Mouse (Mus musculus) lung, embryonic 15.5 days (tissue): Measurements from ENCODE around the gene H2-Ke6. TPM values are rescaled to one million over a fixed set of nuclear protein-coding genes. Genes with fewer than 3 reads are reported as not detected.
"Not testable (repeated sequence)": the region's sequence is repeated elsewhere in the genome, so short reads cannot be mapped to it uniquely, and the experiment has no call there.

ENCODE experiments used
- ATAC-seq: fragments of 200-750 bp; cut with Nextera tagmentation; 2 replicates; pipeline ENCODE4 v1.8.0; 2017; ENCODE audit warnings: moderate number of reproducible peaks, borderline replicate concordance; ENCODE audit not compliant: low FRiP score, low TSS enrichment; ENCODE audit errors: extremely low read depth
- H3K27ac ChIP-seq: fragments of 300-500 bp; sonication (generic); 2 replicates; pipeline ENCODE4 v1.5.1; 2015; ENCODE audit warnings: moderate library complexity, mild to moderate bottlenecking, inconsistent platforms
- H3K27me3 ChIP-seq: fragments of 300-500 bp; sonication (generic); 2 replicates; pipeline ENCODE4 v1.6.1; 2015; ENCODE audit warnings: inconsistent platforms
- H3K36me3 ChIP-seq: fragments of 300-500 bp; sonication (generic); 2 replicates; pipeline ENCODE4 v1.6.1; 2015; ENCODE audit warnings: inconsistent platforms
- H3K4me1 ChIP-seq: fragments of 300-500 bp; sonication (generic); 2 replicates; pipeline ENCODE4 v1.6.1; 2015; ENCODE audit warnings: inconsistent platforms
- H3K4me2 ChIP-seq: fragments of 300-500 bp; sonication (generic); 2 replicates; pipeline ENCODE4 v1.6.1; 2015; ENCODE audit warnings: inconsistent platforms, mild to moderate bottlenecking, moderate library complexity
- H3K4me3 ChIP-seq: fragments of 300-500 bp; sonication (generic); 2 replicates; pipeline ENCODE4 v1.5.1; 2015; ENCODE audit warnings: mild to moderate bottlenecking, inconsistent platforms
- H3K9ac ChIP-seq: fragments of 300-500 bp; sonication (generic); 2 replicates; pipeline ENCODE4 v1.6.1; 2015; ENCODE audit warnings: inconsistent platforms
- H3K9me3 ChIP-seq: fragments of 300-500 bp; sonication (generic); 2 replicates; pipeline ENCODE4 v1.6.1; 2016; ENCODE audit warnings: inconsistent platforms
- WGBS: fragments of 180-500 bp; shearing (Covaris S2); methylation state at CpG from one replicate; pipeline ENCODE4 v1.1.7; 2015; 5-methylcytosine and 5-hydroxymethylcytosine counted together
- polyA plus RNA-seq: library from polyadenylated mRNA; unstranded; fragments of >200 nt; fragmentation: Nextera tagmentation; extraction: Ambion mirVana; gene quantifications from 2 replicates; pipeline ENCODE4 v1.2.1, GENCODE M21; 2015

Gene H2-Ke6
- polyA plus RNA-seq, 1 experiment from 2014 or later, result 46.1 TPM

GRCm38 (mm10) chr17:34013436-34013835 lies 14.4 kb downstream of the H2-Ke6 start:
- Histone ChIP-seq H3K4me1 (no peaks in the 10 kb centered on the region), H3K27me3 (no peaks in the 10 kb centered on the region), H3K9me3 (no peaks in the 10 kb centered on the region), H3K4me2 (no peak overlapping the region), H3K4me3 (no peak overlapping the region), H3K27ac (no peak overlapping the region), H3K9ac (no peak overlapping the region), H3K36me3 (no peaks in the 10 kb centered on the region)
- ATAC-seq, result no peak
- 87% methylated on average over 8 of the region's 8 CpGs for WGBS

GRCm38 (mm10) chr17:34010156-34010555 lies 17.7 kb downstream of the H2-Ke6 start:
- Histone ChIP-seq H3K9ac (no peak overlapping the region), H3K27ac (no peak overlapping the region), H3K36me3 (no peaks in the 10 kb centered on the region), H3K27me3 (peaks cover 6% of the 10 kb centered on the region; the same call in 1 of the 2 replicates), H3K4me2 (no peak overlapping the region), H3K4me1 (no peaks in the 10 kb centered on the region), H3K4me3 (no peak overlapping the region), H3K9me3 (no peaks in the 10 kb centered on the region)
- no peak for ATAC-seq
- WGBS, result 68% methylated on average over 5 of the region's 5 CpGs

GRCm38 (mm10) chr17:34006570-34006969 lies 21.3 kb downstream of the H2-Ke6 start:
- Histone ChIP-seq H3K9me3 (no peaks in the 10 kb centered on the region), H3K4me2 (no peak overlapping the region), H3K36me3 (no peaks in the 10 kb centered on the region), H3K27me3 (peaks cover 12% of the 10 kb centered on the region), H3K27ac (no peak overlapping the region), H3K4me1 (no peaks in the 10 kb centered on the region), H3K4me3 (no peak overlapping the region), H3K9ac (no peak overlapping the region)
- WGBS, result 37% methylated on average over 2 of the region's 2 CpGs
- no peak for ATAC-seq

GRCm38 (mm10) chr17:34003426-34003825 lies 24.4 kb downstream of the H2-Ke6 start:
- peaks cover 36% of the 10 kb centered on the region for H3K27me3 ChIP-seq
- H3K27ac ChIP-seq, result no peak overlapping the region
- WGBS, result 5% methylated on average over 5 of the region's 5 CpGs
- no peaks in the 10 kb centered on the region for H3K9me3 ChIP-seq
- H3K4me2 ChIP-seq, result no peak overlapping the region
- H3K4me1 ChIP-seq, result peaks cover 9% of the 10 kb centered on the region; the same call in 1 of the 2 replicates
- no peak overlapping the region for H3K4me3 ChIP-seq
- no peak overlapping the region for H3K9ac ChIP-seq
- no peak for ATAC-seq
- H3K36me3 ChIP-seq, result no peaks in the 10 kb centered on the region

- H3K27me3 ChIP-seq, result peaks cover 44% of the 10 kb centered on the region
- peak overlapping the region; percentile 99 for H3K4me2 ChIP-seq
- H3K4me1 ChIP-seq, H3K9ac ChIP-seq, H3K9me3 ChIP-seq, H3K36me3 ChIP-seq, H3K27ac ChIP-seq, ATAC-seq: not testable (repeated sequence)
- 47% methylated on average over 2 of the region's 2 CpGs for WGBS
- peak overlapping the region; percentile 59; the same call in 1 of the 2 replicates for H3K4me3 ChIP-seq
Observed at GRCm38 (mm10) chr17:34000796-34001195, 27.1 kb downstream of the H2-Ke6 start.

- peak within 1 kb of the TSS; percentile 59 for H3K4me3 ChIP-seq
- H3K36me3 ChIP-seq, result no peaks in the 10 kb centered on the region
- peaks cover 9% of the 10 kb centered on the region; the same call in 1 of the 2 replicates for H3K4me1 ChIP-seq
- WGBS, result under 1% methylated on average over 30 of the region's 30 CpGs
- H3K27me3 ChIP-seq, result peaks cover 41% of the 10 kb centered on the region
- peak; percentile 83; the same call in 1 of the 2 replicates for ATAC-seq
- no peaks in the 10 kb centered on the region for H3K9me3 ChIP-seq
- H3K27ac ChIP-seq, result no peak within 1 kb of the TSS
- peak within 1 kb of the TSS; percentile 40 for H3K9ac ChIP-seq
- H3K4me2 ChIP-seq, result peak within 1 kb of the TSS; percentile 99
Observed at GRCm38 (mm10) chr17:34000150-34000537, 27.7 kb downstream of the H2-Ke6 start, which contains the start of gene H2-K1. H2-K1 (minus strand) TSS chr17:34000347.

GRCm38 (mm10) chr17:33999341-34000149 lies 28.3 kb downstream of the H2-Ke6 start:
- peaks cover 41% of the 10 kb centered on the region for H3K27me3 ChIP-seq
- WGBS, result 1% methylated on average over 87 of the region's 87 CpGs
- peak; percentile 51 for ATAC-seq

GRCm38 (mm10) chr17:33998697-33999096 lies 29.2 kb downstream of the H2-Ke6 start:
- not testable (repeated sequence) for ATAC-seq, H3K9ac ChIP-seq, H3K4me1 ChIP-seq, H3K9me3 ChIP-seq, H3K4me3 ChIP-seq, H3K36me3 ChIP-seq, H3K27ac ChIP-seq, H3K4me2 ChIP-seq
- peaks cover 41% of the 10 kb centered on the region for H3K27me3 ChIP-seq
- WGBS, result 36% methylated on average over 5 of the region's 5 CpGs

More at GRCm38 (mm10) chr17:33999341-34000149, 28.3 kb downstream of the H2-Ke6 start:
- H3K9me3 ChIP-seq, result no peaks in the 10 kb centered on the region
- H3K36me3 ChIP-seq, result no peaks in the 10 kb centered on the region
- H3K4me2 ChIP-seq, result peak overlapping the region; percentile 99
- no peak overlapping the region for H3K27ac ChIP-seq
- peak overlapping the region; percentile 40 for H3K9ac ChIP-seq
- H3K4me3 ChIP-seq, result peak overlapping the region; percentile 59
- peaks cover 9% of the 10 kb centered on the region; the same call in 1 of the 2 replicates for H3K4me1 ChIP-seq

GRCm38 (mm10) chr17:33997025-33997424 lies 30.8 kb downstream of the H2-Ke6 start:
- peaks cover 40% of the 10 kb centered on the region for H3K27me3 ChIP-seq
- not testable (repeated sequence) for H3K9ac ChIP-seq, H3K4me3 ChIP-seq, ATAC-seq, H3K9me3 ChIP-seq, H3K4me1 ChIP-seq, H3K4me2 ChIP-seq, H3K36me3 ChIP-seq, H3K27ac ChIP-seq
- WGBS, result 79% methylated on average over 2 of the region's 2 CpGs

- H3K27ac ChIP-seq, result no peak overlapping the region
- no peak overlapping the region for H3K4me3 ChIP-seq
- WGBS, result 44% methylated on average over 3 of the region's 3 CpGs
- H3K36me3 ChIP-seq, result no peaks in the 10 kb centered on the region
- no peak overlapping the region for H3K4me2 ChIP-seq
- no peak for ATAC-seq
- H3K4me1 ChIP-seq, result peaks cover 9% of the 10 kb centered on the region; the same call in 1 of the 2 replicates
- H3K9ac ChIP-seq, result no peak overlapping the region
- peaks cover 28% of the 10 kb centered on the region for H3K27me3 ChIP-seq
- no peaks in the 10 kb centered on the region for H3K9me3 ChIP-seq
Observed at GRCm38 (mm10) chr17:33995651-33996050, 32.2 kb downstream of the H2-Ke6 start.

- WGBS, result 84% methylated on average over 8 of the region's 8 CpGs
- H3K9me3 ChIP-seq, result no peaks in the 10 kb centered on the region
- peaks cover 3% of the 10 kb centered on the region; the same call in 1 of the 2 replicates for H3K4me1 ChIP-seq
- H3K27me3 ChIP-seq, result peaks cover 21% of the 10 kb centered on the region
- no peaks in the 10 kb centered on the region for H3K36me3 ChIP-seq
- H3K4me3 ChIP-seq, result no peak overlapping the region
- no peak overlapping the region for H3K27ac ChIP-seq
- no peak overlapping the region for H3K4me2 ChIP-seq
- no peak for ATAC-seq
- no peak overlapping the region for H3K9ac ChIP-seq
Observed at GRCm38 (mm10) chr17:33994959-33995358, 32.9 kb downstream of the H2-Ke6 start.
